ENCODE assay signal across 12 mouse cellular contexts in the genomic region with DNA sequence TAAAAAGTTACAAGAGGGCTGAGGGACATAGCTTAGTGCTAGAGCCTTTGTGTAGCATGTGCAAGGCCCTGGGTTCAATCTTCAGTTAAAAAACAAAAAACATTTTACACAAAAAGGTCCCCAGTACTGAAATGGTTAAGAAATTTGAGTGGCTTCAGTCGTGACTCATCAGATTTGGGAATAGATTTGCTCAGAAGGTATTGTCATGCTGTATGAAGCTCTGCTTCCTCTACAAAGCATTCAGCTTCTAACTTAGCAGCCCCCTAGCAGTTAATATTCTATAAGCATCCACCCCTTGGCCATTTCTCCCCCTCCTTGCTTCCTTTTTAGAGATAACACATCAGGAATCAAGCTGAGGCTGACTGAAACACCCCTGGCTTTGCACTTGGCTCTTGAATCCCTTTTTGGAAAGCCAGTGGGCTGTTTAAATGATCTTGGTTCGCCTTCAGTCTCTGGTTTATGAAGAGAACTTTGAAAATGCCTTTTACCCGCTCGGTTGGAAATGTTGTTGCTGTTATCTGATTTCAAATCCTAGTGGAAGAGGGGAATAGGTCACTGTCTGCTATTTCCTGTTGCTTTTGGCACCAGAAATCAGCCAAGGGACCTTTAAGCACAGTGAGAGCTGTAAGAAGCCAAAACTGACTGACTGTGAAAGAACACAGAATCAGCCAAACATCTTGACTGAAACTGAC.
DNase-seq lines count a peak whose midpoint lies in the region; ATAC-seq and TF ChIP-seq lines count a peak whose summit lies in the region.
"Had no signal": no experiment of that assay in that cellular context is flagged by ENCODE, and none has a peak within 500 bp of the region (broad histone marks: within the 10 kb centered on the region; RNA-seq: fewer than 3 reads in every experiment).

No protein-coding gene starts in this region.

- no peak for TF ChIP-seq CTCF in stomach, postnatal 0 days (IDR thresholded peaks at IDR 0.05; ENCODE audit: low read depth)

- no peaks in the 10 kb centered on the region for H3K27me3 ChIP-seq in stomach, embryonic 15.5 days (replicated peaks)
- no peaks in the 10 kb centered on the region for H3K27me3 ChIP-seq in stomach, postnatal 0 days (ENCODE audit: control insufficient read depth, insufficient read depth, low read length)
- H3K27me3 ChIP-seq in kidney, embryonic 14.5 days (ENCODE audit: control insufficient read depth, insufficient read depth, low read length): no peaks in the 10 kb centered on the region
- H3K27me3 ChIP-seq: neural tube, embryonic 13.5 days had no signal

- ATAC-seq in frontal cortex, adult (ENCODE audit: low TSS enrichment): peak; percentile 44; the same call in 1 of the 2 replicates
- ATAC-seq in stomach, embryonic 15.5 days (ENCODE audit: insufficient read depth, low FRiP score, low read depth): no peak
- ATAC-seq in stomach, postnatal 0 days (ENCODE audit: low FRiP score, low TSS enrichment): no peak
- peak; percentile 85 for ATAC-seq in kidney, embryonic 14.5 days (ENCODE audit: low FRiP score, low TSS enrichment)
- ATAC-seq: forebrain, embryonic 16.5 days; intestine, postnatal 0 days had no signal

- DNase-seq in frontal cortex, postnatal 10 days (ENCODE audit: low spot score in 2 of 2): no peak
- DNase-seq in stomach, postnatal 0 days (ENCODE audit: low spot score): no peak
- DNase-seq in left cerebral cortex, postnatal 25 days (ENCODE audit: low spot score in 2 of 2): no peak
- no peak for DNase-seq in T-cell, adult 2 months (ENCODE audit: low spot score)
- DNase-seq in thymus, adult 18-20 months: no peak
- DNase-seq: cerebellum, postnatal 36 days had no signal

- H3K4me2 ChIP-seq in stomach, embryonic 15.5 days: no peak overlapping the region
- H3K4me2 ChIP-seq in stomach, postnatal 0 days (replicated peaks; ENCODE audit: low read depth): no peak overlapping the region
- no peak overlapping the region for H3K4me2 ChIP-seq in kidney, embryonic 14.5 days (replicated peaks; ENCODE audit: low read depth, low read length)
- H3K4me2 ChIP-seq: neural tube, embryonic 13.5 days had no signal

- no peak overlapping the region for H3K9ac ChIP-seq in stomach, embryonic 15.5 days
- no peak overlapping the region for H3K9ac ChIP-seq in stomach, postnatal 0 days (ENCODE audit: low read length)
- H3K9ac ChIP-seq in kidney, embryonic 14.5 days (ENCODE audit: low read depth, low read length): no peak overlapping the region
- H3K9ac ChIP-seq: neural tube, embryonic 13.5 days had no signal

- 37% methylated on average over 4 of the region's 4 CpGs for WGBS in stomach, embryonic 15.5 days
- WGBS in stomach, postnatal 0 days: 39% methylated on average over 4 of the region's 4 CpGs
- WGBS in kidney, embryonic 14.5 days: 27% methylated on average over 4 of the region's 4 CpGs

- no peaks in the 10 kb centered on the region for H3K9me3 ChIP-seq in stomach, embryonic 15.5 days
- no peaks in the 10 kb centered on the region for H3K9me3 ChIP-seq in stomach, postnatal 0 days (ENCODE audit: control insufficient read depth, low read length)
- H3K9me3 ChIP-seq in kidney, embryonic 14.5 days (ENCODE audit: control insufficient read depth, low read length): no peaks in the 10 kb centered on the region
- H3K9me3 ChIP-seq: neural tube, embryonic 13.5 days had no signal

- no peaks in the 10 kb centered on the region for H3K4me1 ChIP-seq in stomach, embryonic 15.5 days
- no peaks in the 10 kb centered on the region for H3K4me1 ChIP-seq in stomach, postnatal 0 days (replicated peaks; ENCODE audit: control insufficient read depth, insufficient read depth)
- peaks cover 17% of the 10 kb centered on the region; the same call in 1 of the 2 replicates for H3K4me1 ChIP-seq in kidney, embryonic 14.5 days (ENCODE audit: control insufficient read depth, insufficient read depth, low read length)
- H3K4me1 ChIP-seq: neural tube, embryonic 13.5 days had no signal

- no peak for TF ChIP-seq EP300 in stomach, postnatal 0 days (optimal IDR thresholded peaks at IDR 0.05)

- H3K4me3 ChIP-seq in stomach, embryonic 15.5 days (replicated peaks): no peak overlapping the region
- H3K4me3 ChIP-seq in stomach, postnatal 0 days (ENCODE audit: low read depth, low read length): no peak overlapping the region
- no peak overlapping the region for H3K4me3 ChIP-seq in kidney, embryonic 14.5 days (ENCODE audit: low read length)
- H3K4me3 ChIP-seq: neural tube, embryonic 13.5 days had no signal

- H3K27ac ChIP-seq in stomach, embryonic 15.5 days: 0 out of 2 replicates have a peak overlapping the region, but pooled peaks have one; percentile 31
- no peak overlapping the region; the same call in 1 of the 2 replicates for H3K27ac ChIP-seq in stomach, postnatal 0 days (replicated peaks)
- H3K27ac ChIP-seq in kidney, embryonic 14.5 days (ENCODE audit: low read depth, low read length): peak overlapping the region; percentile 51; the same call in 1 of the 2 replicates
- H3K27ac ChIP-seq: neural tube, embryonic 13.5 days had no signal

- H3K36me3 ChIP-seq in stomach, embryonic 15.5 days: peaks cover 14% of the 10 kb centered on the region
- 0 out of 2 replicates have a peak, but pooled peaks cover 3% of the 10 kb centered on the region for H3K36me3 ChIP-seq in stomach, postnatal 0 days (ENCODE audit: control insufficient read depth, insufficient read depth, low read length)
- peaks cover 28% of the 10 kb centered on the region for H3K36me3 ChIP-seq in kidney, embryonic 14.5 days (ENCODE audit: control insufficient read depth, insufficient read depth, low read length)
- H3K36me3 ChIP-seq: neural tube, embryonic 13.5 days had no signal

- intact Hi-C loops in left cerebral cortex, postnatal 25 days (cut with DNase I): no loop called here

Comparison
In these comparisons a context has a peak if more than half of its experiments do, and no peak if none do; other contexts are left out.
1. ATAC-seq: peak in frontal cortex, adult (single experiment) and kidney, embryonic 14.5 days (single experiment); none in stomach, embryonic 15.5 days (single experiment) and stomach, postnatal 0 days (single experiment).